Mouse (Mus musculus) C2C12 (cell line): ENCODE data around the gene Acot11.
"Not testable (repeated sequence)": the region's sequence is repeated elsewhere in the genome, so short reads cannot be mapped to it uniquely, and the experiment has no call there.

Experiments
- CTCF ChIP-seq: IDR thresholded peaks from one replicate; pipeline ENCODE4 v1.5.1; 2011; ENCODE audit not compliant: control insufficient read depth, insufficient read depth, insufficient read length
- MAX ChIP-seq: IDR thresholded peaks from one replicate; pipeline ENCODE4 v1.6.1; 2011; ENCODE audit warnings: mild to moderate bottlenecking, control low read depth

- not testable (repeated sequence) for TF ChIP-seq MAX, CTCF
Measured at GRCm38 (mm10) chr4:106790218-106790617, 14.6 kb downstream of the Acot11 start.
